Mouse (Mus musculus) myocyte (in vitro differentiated cells): ENCODE results near the gene Tmem208.

Experiments used
- E2F4 ChIP-seq: IDR thresholded peaks from one replicate; pipeline ENCODE4 v1.6.1; 2011; ENCODE audit warnings: mild to moderate bottlenecking, control low read depth, moderate library complexity; ENCODE audit not compliant: insufficient read depth
- MYOG ChIP-seq, 3 experiments: IDR thresholded peaks; one replicate each; pipeline ENCODE4 v1.6.1; 2011; ENCODE audit warnings: control low read depth in 2 of 3, low read depth in 2 of 3, mild to moderate bottlenecking in 2 of 3; ENCODE audit not compliant: insufficient read length in 2 of 3, control insufficient read depth in 1 of 3, insufficient read depth in 1 of 3
- POLR2A ChIP-seq: IDR thresholded peaks from one replicate; pipeline ENCODE4 v1.6.1; 2011; ENCODE audit warnings: low read depth, mild to moderate bottlenecking, control low read depth, moderate library complexity; ENCODE audit not compliant: insufficient read length
- POLR2AphosphoS2 ChIP-seq: IDR thresholded peaks from one replicate; pipeline ENCODE4 v1.6.1; 2011; ENCODE audit warnings: low read depth, control low read depth; ENCODE audit not compliant: insufficient read length
- REST ChIP-seq: IDR thresholded peaks from one replicate; pipeline ENCODE4 v1.6.1; 2011; ENCODE audit warnings: mild to moderate bottlenecking, control low read depth, moderate library complexity; ENCODE audit not compliant: insufficient read depth, insufficient read length
- TCF12 ChIP-seq: IDR thresholded peaks from one replicate; pipeline ENCODE4 v1.6.1; 2011; ENCODE audit warnings: mild to moderate bottlenecking, control low read depth; ENCODE audit not compliant: poor library complexity, insufficient read depth, severe bottlenecking
- USF1 ChIP-seq: IDR thresholded peaks from one replicate; pipeline ENCODE4 v1.6.1; 2011; ENCODE audit warnings: low read depth, mild to moderate bottlenecking, control low read depth, moderate library complexity

DNA sequence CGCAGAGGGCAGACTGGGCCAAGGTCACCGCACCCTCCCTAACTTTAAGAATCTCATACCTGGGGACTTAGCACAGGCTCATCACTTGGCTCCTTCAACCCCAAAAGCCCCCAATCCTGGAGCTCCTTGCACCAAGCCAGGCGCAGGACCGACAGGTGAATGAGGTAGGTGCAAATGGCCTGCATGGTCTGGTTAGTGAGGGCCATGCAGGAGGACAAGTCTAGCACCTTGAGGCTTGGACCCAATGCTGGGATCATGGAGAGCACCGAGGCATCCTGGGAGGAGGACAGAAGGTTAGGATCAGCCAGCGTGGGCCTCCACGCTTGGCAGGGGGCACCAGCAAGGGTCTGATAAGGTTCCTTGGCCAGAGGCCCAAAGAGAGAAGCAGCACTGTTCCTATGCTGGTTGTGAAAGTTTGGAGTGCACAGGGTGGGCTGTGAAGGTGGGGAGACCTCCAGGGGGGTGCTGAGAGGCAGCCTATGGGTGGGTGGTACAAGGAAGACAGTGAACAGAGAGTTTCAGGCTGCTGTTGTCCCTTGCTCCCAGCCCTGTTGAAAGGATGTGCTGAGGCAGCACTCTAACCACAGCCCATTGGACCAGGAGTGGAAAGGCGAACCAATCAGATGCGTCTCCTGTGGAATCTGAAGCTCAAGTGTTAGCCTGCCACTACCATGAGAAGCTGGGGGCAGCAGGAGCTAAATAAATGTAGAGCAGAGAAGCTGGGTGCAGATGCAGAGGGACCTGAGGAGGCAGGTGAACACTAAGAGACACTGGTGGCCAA lies 12.3 kb upstream of the Tmem208 start:
- no peak for TF ChIP-seq POLR2A
- TF ChIP-seq MYOG (IDR thresholded peaks at IDR 0.05; ENCODE audit: control insufficient read depth in 1 of 3, insufficient read depth in 1 of 3, insufficient read length in 2 of 3, low read depth in 2 of 3), result no peak
- TF ChIP-seq POLR2AphosphoS2, result peak; percentile 26
- TF ChIP-seq USF1, result no peak
- TF ChIP-seq E2F4, result no peak
- TF ChIP-seq TCF12, result no peak
- no peak for TF ChIP-seq REST
